Mouse (Mus musculus) MEL (cell line): ENCODE results near the gene Grm1.

Source experiments
- BHLHE40 ChIP-seq: IDR thresholded peaks from 2 replicates; pipeline ENCODE4 v1.6.1; 2012; ENCODE audit warnings: low read depth, mild to moderate bottlenecking, inconsistent platforms, low read length, improper control_type of control experiment, borderline replicate concordance
- CTCF ChIP-seq, 3 experiments: IDR thresholded peaks in 2 of 3; conservative IDR thresholded peaks in 1 of 3; 2 replicates each; pipeline ENCODE4 v1.5.1; 2011 to 2012; ENCODE audit warnings: low read length in 3 of 3, low read depth in 2 of 3, mild to moderate bottlenecking in 2 of 3, improper control_type of control experiment in 1 of 3, inconsistent platforms in 1 of 3, mixed read lengths in 1 of 3, moderate library complexity in 1 of 3; ENCODE audit not compliant: control insufficient read depth in 1 of 3, insufficient read depth in 1 of 3, poor library complexity in 1 of 3, severe bottlenecking in 1 of 3
- HCFC1 ChIP-seq: IDR thresholded peaks from 2 replicates; pipeline ENCODE4 v1.6.1; 2012; ENCODE audit warnings: low read depth, mild to moderate bottlenecking, inconsistent platforms, low read length, improper control_type of control experiment, moderate library complexity
- MAX ChIP-seq: IDR thresholded peaks from 2 replicates; pipeline ENCODE4 v1.6.1; 2011; ENCODE audit warnings: low read length, improper control_type of control experiment
- SMC3 ChIP-seq: IDR thresholded peaks from 2 replicates; pipeline ENCODE4 v1.6.1; 2011; ENCODE audit warnings: low read depth, low read length, improper control_type of control experiment
- TAL1 ChIP-seq: IDR thresholded peaks from 2 replicates; pipeline ENCODE4 v1.6.1; 2012; ENCODE audit warnings: mild to moderate bottlenecking, inconsistent platforms, low read length, moderate library complexity, mixed read lengths
- TBP ChIP-seq: IDR thresholded peaks from 2 replicates; pipeline ENCODE4 v1.8.0; 2011; ENCODE audit warnings: low read depth, low read length, improper control_type of control experiment
- ZNF384 ChIP-seq: IDR thresholded peaks from 2 replicates; pipeline ENCODE4 v1.6.1; 2012; ENCODE audit warnings: low read depth, mild to moderate bottlenecking, inconsistent platforms, low read length, improper control_type of control experiment

- no peak for TF ChIP-seq ZNF384
- TF ChIP-seq TBP: no peak
- TF ChIP-seq HCFC1: no peak
- no peak for TF ChIP-seq CTCF (IDR thresholded peaks at IDR 0.05 in 2 of 3, conservative IDR thresholded peaks at IDR 0.05 in 1 of 3; ENCODE audit: control insufficient read depth in 1 of 3, insufficient read depth in 1 of 3, low read depth in 2 of 3, low read length in 3 of 3, poor library complexity in 1 of 3, severe bottlenecking in 1 of 3)
- TF ChIP-seq BHLHE40: no peak
- no peak for TF ChIP-seq TAL1
- TF ChIP-seq MAX: no peak
- no peak for TF ChIP-seq SMC3
These were observed 338.1 kb downstream of the Grm1 start for GRCm38 (mm10) chr10:10744097-10744496.
